Mouse (Mus musculus): ENCODE data around the gene Lmcd1. TPM values are rescaled to one million over a fixed set of nuclear protein-coding genes. Genes with fewer than 3 reads are reported as not detected.

Gene Lmcd1
- polyA plus RNA-seq, 1 experiment from 2014 or later, result 8.4 TPM

GRCm38 (mm10) chr6:112350452-112350851 lies 76.9 kb downstream of the Lmcd1 start:
- Histone ChIP-seq H3K36me3 (ENCODE audit: control insufficient read depth, insufficient read depth, low read length) (no peaks in the 10 kb centered on the region), H3K4me2 (replicated peaks; ENCODE audit: low read depth, low read length) (no peak overlapping the region), H3K4me1 (replicated peaks; ENCODE audit: control insufficient read depth, insufficient read depth, low read length) (no peaks in the 10 kb centered on the region), H3K9me3 (ENCODE audit: control insufficient read depth, low read length) (no peaks in the 10 kb centered on the region), H3K9ac (ENCODE audit: low read depth, low read length) (no peak overlapping the region), H3K4me3 (ENCODE audit: low read depth, low read length) (no peak overlapping the region), H3K27ac (ENCODE audit: low read depth, low read length) (no peak overlapping the region), H3K27me3 (ENCODE audit: control insufficient read depth, insufficient read depth, low read length) (no peaks in the 10 kb centered on the region)
- DNase-seq (ENCODE audit: low spot score) (no peak), ATAC-seq (ENCODE audit: low FRiP score) (no peak)
- WGBS, result 91% methylated on average over 4 of the region's 4 CpGs

GRCm38 (mm10) chr6:112359341-112359740 lies 85.8 kb downstream of the Lmcd1 start:
- H3K9me3 ChIP-seq (ENCODE audit: control insufficient read depth, low read length), result no peaks in the 10 kb centered on the region
- whole genome bisulfite sequencing, result 90% methylated on average over 1 of the region's 1 CpGs
- H3K4me2 ChIP-seq (replicated peaks; ENCODE audit: low read depth, low read length), result no peak overlapping the region
- H3K27ac ChIP-seq (ENCODE audit: low read depth, low read length), result no peak overlapping the region
- H3K4me1 ChIP-seq (replicated peaks; ENCODE audit: control insufficient read depth, insufficient read depth, low read length), result no peaks in the 10 kb centered on the region
- H3K9ac ChIP-seq (ENCODE audit: low read depth, low read length), result no peak overlapping the region
- ATAC-seq (ENCODE audit: low FRiP score) (no peak), DNase-seq (ENCODE audit: low spot score) (no peak)
- H3K27me3 ChIP-seq (ENCODE audit: control insufficient read depth, insufficient read depth, low read length), result no peaks in the 10 kb centered on the region
- H3K36me3 ChIP-seq (ENCODE audit: control insufficient read depth, insufficient read depth, low read length), result no peaks in the 10 kb centered on the region
- H3K4me3 ChIP-seq (ENCODE audit: low read depth, low read length), result no peak overlapping the region

DNA sequence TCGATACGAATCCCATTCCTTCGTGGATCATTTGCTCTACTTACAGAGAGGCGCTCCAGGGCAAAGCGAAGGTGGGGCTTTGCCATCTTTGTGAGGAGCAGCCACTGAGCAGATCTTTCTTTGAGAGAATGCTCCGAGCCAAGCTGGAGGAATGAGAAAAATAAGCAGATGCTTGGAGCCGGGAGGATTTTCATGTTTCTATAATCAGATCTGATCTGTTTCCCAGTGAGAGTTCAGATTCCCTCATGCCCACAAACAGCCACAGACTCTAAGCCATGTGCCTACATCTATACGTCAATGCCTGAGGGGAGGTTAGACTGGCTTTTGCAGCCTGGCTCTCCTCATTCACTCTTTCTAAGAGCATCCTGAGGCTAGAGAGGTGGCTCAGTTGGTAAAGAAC lies 87.1 kb downstream of the Lmcd1 start:
- H3K4me3 ChIP-seq (ENCODE audit: low read depth, low read length), result no peak overlapping the region
- H3K9me3 ChIP-seq (ENCODE audit: control insufficient read depth, low read length), result no peaks in the 10 kb centered on the region
- H3K36me3 ChIP-seq (ENCODE audit: control insufficient read depth, insufficient read depth, low read length), result no peaks in the 10 kb centered on the region
- H3K4me1 ChIP-seq (replicated peaks; ENCODE audit: control insufficient read depth, insufficient read depth, low read length), result no peaks in the 10 kb centered on the region
- no peak overlapping the region for H3K9ac ChIP-seq (ENCODE audit: low read depth, low read length)
- no peak overlapping the region for H3K27ac ChIP-seq (ENCODE audit: low read depth, low read length)
- WGBS, result 86% methylated on average over 8 of the region's 8 CpGs
- ATAC-seq (ENCODE audit: low FRiP score), result no peak
- H3K4me2 ChIP-seq (replicated peaks; ENCODE audit: low read depth, low read length), result no peak overlapping the region
- no peaks in the 10 kb centered on the region for H3K27me3 ChIP-seq (ENCODE audit: control insufficient read depth, insufficient read depth, low read length)
- no peak for DNase-seq (ENCODE audit: low spot score)

- ATAC-seq (ENCODE audit: low FRiP score) (peak; percentile 65), DNase-seq (ENCODE audit: low spot score) (peak; percentile 75)
- H3K9ac ChIP-seq (ENCODE audit: low read depth, low read length), result no peak overlapping the region
- H3K27ac ChIP-seq (ENCODE audit: low read depth, low read length), result no peak overlapping the region
- no peaks in the 10 kb centered on the region for H3K9me3 ChIP-seq (ENCODE audit: control insufficient read depth, low read length)
- no peaks in the 10 kb centered on the region for H3K27me3 ChIP-seq (ENCODE audit: control insufficient read depth, insufficient read depth, low read length)
- H3K4me1 ChIP-seq (replicated peaks; ENCODE audit: control insufficient read depth, insufficient read depth, low read length), result no peaks in the 10 kb centered on the region
- no peak overlapping the region for H3K4me2 ChIP-seq (replicated peaks; ENCODE audit: low read depth, low read length)
- H3K36me3 ChIP-seq (ENCODE audit: control insufficient read depth, insufficient read depth, low read length), result no peaks in the 10 kb centered on the region
- WGBS, result 40% methylated on average over 6 of the region's 6 CpGs
- no peak overlapping the region for H3K4me3 ChIP-seq (ENCODE audit: low read depth, low read length)
Measured at GRCm38 (mm10) chr6:112362349-112362958, 88.9 kb downstream of the Lmcd1 start.

- H3K9ac ChIP-seq (ENCODE audit: low read depth, low read length), result no peak overlapping the region
- H3K4me1 ChIP-seq (replicated peaks; ENCODE audit: control insufficient read depth, insufficient read depth, low read length), result no peaks in the 10 kb centered on the region
- H3K27ac ChIP-seq (ENCODE audit: low read depth, low read length), result no peak overlapping the region
- peak; percentile 75 for DNase-seq (ENCODE audit: low spot score)
- no peaks in the 10 kb centered on the region for H3K27me3 ChIP-seq (ENCODE audit: control insufficient read depth, insufficient read depth, low read length)
- H3K9me3 ChIP-seq (ENCODE audit: control insufficient read depth, low read length), result no peaks in the 10 kb centered on the region
- no peak overlapping the region for H3K4me2 ChIP-seq (replicated peaks; ENCODE audit: low read depth, low read length)
- no peaks in the 10 kb centered on the region for H3K36me3 ChIP-seq (ENCODE audit: control insufficient read depth, insufficient read depth, low read length)
- no peak for ATAC-seq (ENCODE audit: low FRiP score)
- WGBS, result 49% methylated on average over 2 of the region's 2 CpGs
- no peak overlapping the region for H3K4me3 ChIP-seq (ENCODE audit: low read depth, low read length)
Measured at GRCm38 (mm10) chr6:112364581-112364980, 91.0 kb downstream of the Lmcd1 start.

GRCm38 (mm10) chr6:112365294-112365693 lies 91.7 kb downstream of the Lmcd1 start:
- H3K27ac ChIP-seq (ENCODE audit: low read depth, low read length), result no peak overlapping the region
- no peaks in the 10 kb centered on the region for H3K27me3 ChIP-seq (ENCODE audit: control insufficient read depth, insufficient read depth, low read length)
- H3K4me2 ChIP-seq (replicated peaks; ENCODE audit: low read depth, low read length), result no peak overlapping the region
- no peak overlapping the region for H3K9ac ChIP-seq (ENCODE audit: low read depth, low read length)
- DNase-seq (ENCODE audit: low spot score), result no peak
- 84% methylated on average over 10 of the region's 10 CpGs for WGBS
- no peaks in the 10 kb centered on the region for H3K36me3 ChIP-seq (ENCODE audit: control insufficient read depth, insufficient read depth, low read length)
- no peak overlapping the region for H3K4me3 ChIP-seq (ENCODE audit: low read depth, low read length)
- no peak; the same call in 1 of the 2 replicates for ATAC-seq (ENCODE audit: low FRiP score)
- H3K9me3 ChIP-seq (ENCODE audit: control insufficient read depth, low read length), result no peaks in the 10 kb centered on the region
- no peaks in the 10 kb centered on the region for H3K4me1 ChIP-seq (replicated peaks; ENCODE audit: control insufficient read depth, insufficient read depth, low read length)

- H3K4me3 ChIP-seq (ENCODE audit: low read depth, low read length), result no peak overlapping the region
- H3K4me1 ChIP-seq (replicated peaks; ENCODE audit: control insufficient read depth, insufficient read depth, low read length), result no peaks in the 10 kb centered on the region
- no peak overlapping the region for H3K27ac ChIP-seq (ENCODE audit: low read depth, low read length)
- no peaks in the 10 kb centered on the region for H3K9me3 ChIP-seq (ENCODE audit: control insufficient read depth, low read length)
- DNase-seq (ENCODE audit: low spot score) (peak; percentile 74), ATAC-seq (ENCODE audit: low FRiP score) (peak; percentile 60)
- H3K4me2 ChIP-seq (replicated peaks; ENCODE audit: low read depth, low read length), result no peak overlapping the region
- WGBS, result 43% methylated on average over 8 of the region's 8 CpGs
- H3K36me3 ChIP-seq (ENCODE audit: control insufficient read depth, insufficient read depth, low read length), result no peaks in the 10 kb centered on the region
- no peaks in the 10 kb centered on the region for H3K27me3 ChIP-seq (ENCODE audit: control insufficient read depth, insufficient read depth, low read length)
- no peak overlapping the region for H3K9ac ChIP-seq (ENCODE audit: low read depth, low read length)
Measured at GRCm38 (mm10) chr6:112373886-112374585, 100.5 kb downstream of the Lmcd1 start.

DNA sequence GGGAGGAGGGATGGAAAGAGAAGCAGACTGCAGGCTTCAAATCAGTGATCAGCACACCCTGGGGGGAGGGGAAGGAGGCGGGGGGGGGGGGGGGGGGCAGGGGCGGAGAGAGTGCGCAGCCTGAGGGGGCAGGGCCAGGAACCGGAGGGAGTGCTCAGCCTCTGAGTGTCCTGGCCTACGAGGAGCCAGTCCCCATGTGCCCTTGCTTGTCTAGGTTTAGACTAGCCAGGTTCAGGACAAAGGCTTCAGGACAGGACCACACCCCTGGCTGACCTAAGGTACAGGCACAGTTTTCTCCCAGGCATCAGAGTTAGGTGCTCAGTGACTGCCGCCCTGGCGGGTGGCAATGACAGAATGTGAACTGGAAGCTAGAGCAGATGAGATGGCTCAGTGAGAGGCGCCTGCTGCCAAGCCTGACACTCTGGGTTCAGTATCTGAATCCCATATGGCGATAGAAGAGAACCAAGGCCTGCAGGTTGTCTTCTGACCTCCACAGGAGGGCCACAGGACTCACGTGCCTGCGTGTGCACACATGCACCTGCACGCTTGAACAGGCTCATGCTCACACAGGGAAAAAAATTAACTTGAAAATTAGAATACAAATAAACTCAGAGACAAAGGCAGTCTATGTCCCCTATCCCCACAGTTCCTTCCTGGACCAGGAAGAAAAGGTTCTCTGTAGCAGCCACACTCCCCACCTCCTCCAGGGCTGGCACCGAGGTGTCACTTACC lies 102.3 kb downstream of the Lmcd1 start:
- H3K9me3 ChIP-seq (ENCODE audit: control insufficient read depth, low read length), result no peaks in the 10 kb centered on the region
- H3K36me3 ChIP-seq (ENCODE audit: control insufficient read depth, insufficient read depth, low read length), result no peaks in the 10 kb centered on the region
- H3K4me2 ChIP-seq (replicated peaks; ENCODE audit: low read depth, low read length), result no peak overlapping the region
- 68% methylated on average over 11 of the region's 13 CpGs for WGBS
- no peaks in the 10 kb centered on the region for H3K4me1 ChIP-seq (replicated peaks; ENCODE audit: control insufficient read depth, insufficient read depth, low read length)
- no peak for DNase-seq (ENCODE audit: low spot score)
- no peak overlapping the region for H3K27ac ChIP-seq (ENCODE audit: low read depth, low read length)
- H3K27me3 ChIP-seq (ENCODE audit: control insufficient read depth, insufficient read depth, low read length), result no peaks in the 10 kb centered on the region
- H3K9ac ChIP-seq (ENCODE audit: low read depth, low read length), result no peak overlapping the region
- ATAC-seq (ENCODE audit: low FRiP score), result no peak
- H3K4me3 ChIP-seq (ENCODE audit: low read depth, low read length), result no peak overlapping the region
